Mouse (Mus musculus) intestine, embryonic 15.5 days (tissue): ENCODE measurements around the gene Col26a1. TPM values are rescaled to one million over a fixed set of nuclear protein-coding genes. Genes with fewer than 3 reads are reported as not detected.

Experiments used
- ATAC-seq: fragments of 200-750 bp; cut with Nextera tagmentation; 2 replicates; pipeline ENCODE4 v1.8.0; 2017; ENCODE audit warnings: moderate TSS enrichment, moderate library complexity
- H3K27ac ChIP-seq: fragments of 300-500 bp; sonication (generic); 2 replicates; pipeline ENCODE4 v1.5.1; 2015; ENCODE audit warnings: mild to moderate bottlenecking, inconsistent platforms
- H3K27me3 ChIP-seq: fragments of 300-500 bp; sonication (generic); replicated peaks from 2 replicates; pipeline ENCODE4 v1.6.1; 2015; ENCODE audit warnings: inconsistent platforms
- H3K36me3 ChIP-seq: fragments of 300-500 bp; sonication (generic); 2 replicates; pipeline ENCODE4 v1.6.1; 2015; ENCODE audit warnings: inconsistent platforms
- H3K4me1 ChIP-seq: fragments of 300-500 bp; sonication (generic); replicated peaks from 2 replicates; pipeline ENCODE4 v1.6.1; 2015; ENCODE audit warnings: inconsistent platforms
- H3K4me2 ChIP-seq: fragments of 300-500 bp; sonication (generic); replicated peaks from 2 replicates; pipeline ENCODE4 v1.6.1; 2015; ENCODE audit warnings: mild to moderate bottlenecking, inconsistent platforms
- H3K4me3 ChIP-seq: fragments of 300-500 bp; sonication (generic); replicated peaks from 2 replicates; pipeline ENCODE4 v1.5.1; 2015; ENCODE audit warnings: inconsistent platforms
- H3K9ac ChIP-seq: fragments of 300-500 bp; sonication (generic); 2 replicates; pipeline ENCODE4 v1.6.1; 2015; ENCODE audit warnings: inconsistent platforms
- H3K9me3 ChIP-seq: fragments of 300-500 bp; sonication (generic); 2 replicates; pipeline ENCODE4 v1.6.1; 2016; ENCODE audit warnings: inconsistent platforms
- WGBS: fragments of 180-500 bp; shearing (Covaris S2); methylation state at CpG from one replicate; pipeline ENCODE4 v1.1.7; 2015; 5-methylcytosine and 5-hydroxymethylcytosine counted together
- polyA plus RNA-seq: library from polyadenylated mRNA; unstranded; fragments of >200 nt; fragmentation: Nextera tagmentation; extraction: Ambion mirVana; gene quantifications from 2 replicates; pipeline ENCODE4 v1.2.1, GENCODE M21; 2015

Col26a1 gene
- polyA plus RNA-seq, 1 experiment from 2014 or later, result 10.8 TPM

GRCm38 (mm10) chr5:136872417-136872816 is 10.6 kb downstream of the Col26a1 start:
- no peak for ATAC-seq
- Histone ChIP-seq H3K27ac (no peak overlapping the region), H3K9me3 (no peaks in the 10 kb centered on the region), H3K27me3 (no peaks in the 10 kb centered on the region), H3K4me3 (no peak overlapping the region), H3K36me3 (no peaks in the 10 kb centered on the region), H3K4me2 (no peak overlapping the region), H3K4me1 (peaks cover 5% of the 10 kb centered on the region; the same call in 1 of the 2 replicates), H3K9ac (no peak overlapping the region)
- 84% methylated on average over 8 of the region's 8 CpGs for WGBS

GRCm38 (mm10) chr5:136869451-136870114 is 13.4 kb downstream of the Col26a1 start:
- Histone ChIP-seq H3K9ac (no peak overlapping the region), H3K4me2 (no peak overlapping the region), H3K4me1 (peaks cover 5% of the 10 kb centered on the region; the same call in 1 of the 2 replicates), H3K27ac (peak overlapping the region; percentile 40; the same call in 1 of the 2 replicates), H3K4me3 (no peak overlapping the region), H3K27me3 (no peaks in the 10 kb centered on the region), H3K36me3 (no peaks in the 10 kb centered on the region), H3K9me3 (no peaks in the 10 kb centered on the region)
- ATAC-seq, result no peak
- WGBS, result 52% methylated on average over 10 of the region's 10 CpGs

DNA sequence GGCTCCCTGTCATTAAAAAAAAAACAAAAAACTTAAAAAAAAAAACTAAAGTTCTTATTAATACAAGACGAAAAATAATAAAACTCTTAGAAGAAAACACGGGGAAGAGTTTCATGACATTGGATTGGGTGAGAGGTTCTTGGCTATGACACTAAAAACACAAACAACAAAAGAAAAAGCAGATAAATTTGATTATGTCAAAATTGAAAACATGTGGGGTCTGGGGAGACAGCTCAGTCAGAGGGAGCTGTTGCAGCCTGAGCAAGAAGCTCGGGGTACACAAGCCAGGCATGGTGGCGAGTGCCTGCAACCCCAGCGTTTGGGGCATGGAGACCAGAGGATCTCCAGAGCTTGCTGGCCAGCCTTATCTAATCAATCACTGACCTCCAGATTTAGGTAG is 15.3 kb downstream of the Col26a1 start:
- Histone ChIP-seq H3K27ac (no peak overlapping the region), H3K4me2 (no peak overlapping the region), H3K4me1 (peaks cover 11% of the 10 kb centered on the region), H3K36me3 (no peaks in the 10 kb centered on the region), H3K9me3 (no peaks in the 10 kb centered on the region), H3K9ac (no peak overlapping the region), H3K4me3 (no peak overlapping the region), H3K27me3 (no peaks in the 10 kb centered on the region)
- WGBS, result 71% methylated on average over 5 of the region's 5 CpGs
- ATAC-seq, result no peak

DNA sequence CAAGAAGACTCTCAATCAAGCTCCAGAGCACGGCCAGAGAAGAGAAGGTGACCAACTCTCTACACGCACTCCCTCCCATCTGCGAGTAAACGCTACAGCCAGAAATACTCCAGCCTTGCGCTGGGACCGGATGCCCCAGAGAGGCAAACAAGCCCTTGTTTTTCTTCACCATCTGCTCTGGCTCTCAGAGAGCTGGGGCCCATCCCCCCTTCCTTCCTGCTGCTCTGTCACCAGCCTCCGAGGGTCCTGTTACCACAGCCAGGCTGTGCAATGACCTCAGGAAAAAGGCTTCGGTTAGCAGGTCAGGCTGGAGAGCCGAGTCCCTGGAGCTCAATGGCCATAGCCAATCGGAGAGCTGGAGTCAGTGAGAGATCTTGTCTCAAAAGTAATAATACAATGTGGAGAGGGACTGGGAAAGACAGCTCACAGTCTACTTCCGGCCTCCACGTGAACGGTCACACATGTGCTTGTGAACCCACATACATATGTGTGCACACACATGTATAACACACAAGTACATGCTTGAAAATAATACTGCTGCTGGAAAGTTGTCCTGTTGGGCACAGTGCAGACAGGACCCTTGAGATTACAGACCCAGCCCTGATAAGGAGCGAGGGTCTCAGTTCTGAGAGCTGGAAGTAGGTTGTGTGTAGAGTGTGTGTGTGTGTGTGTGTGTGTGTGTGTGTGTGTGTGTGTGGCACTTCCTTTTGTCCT is 18.9 kb downstream of the Col26a1 start:
- H3K27ac ChIP-seq, result peak overlapping the region; percentile 85
- peaks cover 7% of the 10 kb centered on the region for H3K4me1 ChIP-seq
- no peaks in the 10 kb centered on the region for H3K27me3 ChIP-seq
- H3K36me3 ChIP-seq, result no peaks in the 10 kb centered on the region
- ATAC-seq, result peak; percentile 89
- H3K4me2 ChIP-seq, result peak overlapping the region; percentile 40
- WGBS, result 17% methylated on average over 14 of the region's 14 CpGs
- no peak overlapping the region for H3K4me3 ChIP-seq
- no peaks in the 10 kb centered on the region for H3K9me3 ChIP-seq
- no peak overlapping the region for H3K9ac ChIP-seq

DNA sequence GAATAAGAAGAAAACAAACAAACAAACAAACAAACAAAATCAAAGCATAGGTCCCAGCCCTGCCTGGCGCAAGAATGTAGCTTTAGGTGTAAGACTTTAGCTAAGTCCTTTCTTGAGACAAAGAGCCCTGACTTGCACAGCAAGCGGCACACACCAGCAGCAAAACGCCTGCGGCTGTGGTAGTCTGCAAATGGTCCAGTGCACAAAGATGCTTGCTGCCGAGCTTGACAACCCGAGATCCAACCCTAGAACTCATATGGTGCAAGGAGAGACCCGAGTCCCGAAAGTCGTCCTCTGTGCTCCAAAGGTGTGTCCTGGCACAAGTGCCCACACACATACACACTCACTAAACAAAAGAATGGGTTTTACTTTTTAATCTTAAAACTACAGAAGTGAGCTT is 19.7 kb downstream of the Col26a1 start:
- H3K27me3 ChIP-seq, result no peaks in the 10 kb centered on the region
- H3K36me3 ChIP-seq, result no peaks in the 10 kb centered on the region
- peaks cover 7% of the 10 kb centered on the region for H3K4me1 ChIP-seq
- no peak for ATAC-seq
- 51% methylated on average over 9 of the region's 9 CpGs for WGBS
- H3K4me3 ChIP-seq, result no peak overlapping the region
- H3K9me3 ChIP-seq, result no peaks in the 10 kb centered on the region
- no peak overlapping the region for H3K9ac ChIP-seq
- no peak overlapping the region for H3K4me2 ChIP-seq
- H3K27ac ChIP-seq, result peak overlapping the region; percentile 85

DNA sequence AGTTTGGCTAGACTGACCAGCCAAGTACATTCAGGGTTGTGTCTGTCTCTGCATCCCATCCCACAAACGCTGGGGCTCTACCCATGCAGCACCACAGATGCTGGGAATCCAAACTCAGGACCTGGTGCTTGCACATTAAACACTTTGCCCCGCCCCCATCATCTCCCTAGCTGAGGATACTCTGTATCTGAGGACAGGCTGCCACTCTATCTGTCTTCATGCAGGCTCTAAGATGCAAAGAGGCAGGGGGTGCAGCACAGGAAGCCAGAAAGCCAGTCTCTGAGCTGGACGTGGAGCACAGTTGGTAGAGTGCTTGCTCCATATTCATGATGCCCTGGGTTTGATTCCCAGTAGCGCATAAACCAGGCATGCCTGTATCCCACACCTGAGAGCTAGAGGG is 20.2 kb downstream of the Col26a1 start:
- WGBS, result 57% methylated on average over 4 of the region's 4 CpGs
- Histone ChIP-seq H3K4me3 (no peak overlapping the region), H3K27me3 (no peaks in the 10 kb centered on the region), H3K4me1 (peaks cover 7% of the 10 kb centered on the region), H3K36me3 (no peaks in the 10 kb centered on the region), H3K4me2 (no peak overlapping the region), H3K27ac (peak overlapping the region; percentile 85; the same call in 1 of the 2 replicates), H3K9ac (no peak overlapping the region), H3K9me3 (no peaks in the 10 kb centered on the region)
- no peak for ATAC-seq

DNA sequence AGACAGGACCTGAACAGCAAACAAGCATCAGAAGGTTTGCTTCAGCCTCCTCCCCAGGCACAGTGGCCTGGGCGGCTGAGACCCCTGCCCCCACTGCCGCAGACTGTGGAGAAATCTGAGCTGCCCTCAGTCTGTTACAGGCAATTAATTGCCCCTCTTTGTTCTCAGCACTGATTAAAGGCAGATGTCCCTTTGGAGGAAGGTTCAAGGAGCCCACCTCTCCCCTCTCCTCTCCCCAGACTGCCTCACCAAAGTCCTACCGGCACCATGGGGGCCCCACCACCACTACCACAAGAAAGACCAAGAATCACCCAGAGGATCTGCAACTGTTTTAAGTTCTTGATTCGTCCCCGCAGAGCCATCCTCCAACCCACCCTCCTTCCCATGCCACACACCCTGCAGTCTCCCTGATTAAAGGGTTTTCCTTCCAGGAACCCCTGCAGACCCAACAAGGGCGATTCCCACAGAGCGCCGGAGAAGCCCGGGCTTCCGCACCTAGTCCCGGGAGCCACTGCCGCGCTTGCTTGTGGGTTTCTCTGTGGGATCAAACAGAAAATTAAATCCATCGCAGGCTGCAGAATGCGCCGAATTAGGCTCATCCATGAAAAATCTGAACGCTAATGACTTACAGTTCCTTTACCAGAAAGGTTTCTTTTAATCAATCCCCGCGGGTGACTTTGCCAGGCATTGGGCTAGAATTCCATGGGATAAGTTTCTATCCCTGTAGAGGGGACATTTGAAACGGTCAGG is 21.6 kb downstream of the Col26a1 start:
- H3K9ac ChIP-seq, result no peak overlapping the region
- peak overlapping the region; percentile 30; the same call in 1 of the 2 replicates for H3K4me2 ChIP-seq
- H3K27ac ChIP-seq, result no peak overlapping the region
- WGBS, result 14% methylated on average over 20 of the region's 20 CpGs
- H3K9me3 ChIP-seq, result no peaks in the 10 kb centered on the region
- H3K4me1 ChIP-seq, result peaks cover 7% of the 10 kb centered on the region
- no peak overlapping the region for H3K4me3 ChIP-seq
- no peaks in the 10 kb centered on the region for H3K36me3 ChIP-seq
- ATAC-seq, result no peak
- no peaks in the 10 kb centered on the region for H3K27me3 ChIP-seq

DNA sequence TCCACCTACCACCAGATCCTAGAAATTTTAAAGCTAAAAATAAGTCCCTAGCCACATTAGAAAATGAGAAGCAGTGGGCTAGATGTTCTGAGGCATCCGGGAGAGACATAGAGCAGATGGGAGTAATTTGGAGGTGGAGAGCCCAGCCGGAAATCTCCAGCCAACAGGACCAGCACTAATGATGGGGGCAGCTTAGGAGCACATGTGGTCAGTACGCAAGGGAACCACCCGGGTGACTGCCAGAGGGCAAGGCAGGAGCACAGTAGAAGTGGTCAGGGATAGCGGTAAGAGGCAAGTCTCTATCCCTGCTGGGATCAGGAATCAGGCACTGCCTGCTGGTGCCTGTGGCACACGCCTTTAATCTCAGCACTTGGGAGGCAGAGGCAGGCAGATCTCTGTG is 32.3 kb downstream of the Col26a1 start:
- H3K9me3 ChIP-seq, result no peaks in the 10 kb centered on the region
- no peaks in the 10 kb centered on the region for H3K36me3 ChIP-seq
- no peak overlapping the region for H3K9ac ChIP-seq
- H3K27ac ChIP-seq, result no peak overlapping the region
- WGBS, result 96% methylated on average over 6 of the region's 6 CpGs
- no peak overlapping the region for H3K4me3 ChIP-seq
- H3K27me3 ChIP-seq, result no peaks in the 10 kb centered on the region
- ATAC-seq, result no peak
- no peak overlapping the region for H3K4me2 ChIP-seq
- H3K4me1 ChIP-seq, result no peaks in the 10 kb centered on the region

DNA sequence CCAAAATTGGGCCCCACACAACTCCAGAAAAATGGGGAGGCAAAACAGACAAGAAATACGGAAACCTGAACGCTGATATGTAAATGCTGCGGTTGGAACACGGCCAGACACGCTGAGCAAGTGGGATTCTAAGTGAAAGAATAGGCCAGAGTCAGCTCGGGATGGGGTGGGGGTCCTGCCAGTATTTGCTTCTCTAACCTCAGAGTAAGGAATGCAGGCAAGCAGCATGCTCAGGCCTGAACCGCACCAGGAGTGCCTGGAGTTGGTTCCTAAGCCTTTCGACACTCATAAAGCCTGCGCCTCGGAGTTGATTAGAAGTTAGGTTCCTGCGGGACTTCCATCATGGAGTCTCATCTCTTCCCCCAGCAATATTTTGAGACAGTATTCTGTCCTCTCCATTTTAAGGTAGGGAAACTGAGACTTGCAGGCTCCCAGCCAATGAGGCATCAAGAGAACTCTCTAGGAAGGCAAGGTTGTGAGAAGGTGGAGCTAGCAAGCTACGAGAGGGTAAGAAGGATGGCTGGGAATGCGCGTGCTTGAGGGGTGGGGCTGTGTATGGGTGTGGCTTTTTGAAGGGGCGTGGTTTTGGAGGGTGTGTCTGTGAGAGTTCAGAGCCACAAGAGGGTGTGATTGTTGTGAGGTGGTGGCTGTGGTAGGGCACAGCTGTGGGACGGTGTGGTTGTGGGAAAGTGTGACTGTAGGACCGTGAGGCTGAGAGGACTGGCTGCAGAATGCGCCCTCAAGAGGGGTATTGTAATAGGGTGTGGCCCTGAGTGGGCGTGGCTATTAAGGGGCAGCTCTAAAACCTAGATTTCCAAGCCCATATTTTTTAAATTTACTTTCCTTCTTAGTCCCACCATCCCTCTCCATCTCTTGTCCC is 36.4 kb downstream of the Col26a1 start:
- no peaks in the 10 kb centered on the region for H3K4me1 ChIP-seq
- H3K9ac ChIP-seq, result no peak overlapping the region
- no peaks in the 10 kb centered on the region for H3K36me3 ChIP-seq
- no peak overlapping the region for H3K27ac ChIP-seq
- H3K9me3 ChIP-seq, result no peaks in the 10 kb centered on the region
- H3K4me2 ChIP-seq, result no peak overlapping the region
- no peaks in the 10 kb centered on the region for H3K27me3 ChIP-seq
- no peak overlapping the region for H3K4me3 ChIP-seq
- ATAC-seq, result no peak
- WGBS, result 82% methylated on average over 19 of the region's 19 CpGs

DNA sequence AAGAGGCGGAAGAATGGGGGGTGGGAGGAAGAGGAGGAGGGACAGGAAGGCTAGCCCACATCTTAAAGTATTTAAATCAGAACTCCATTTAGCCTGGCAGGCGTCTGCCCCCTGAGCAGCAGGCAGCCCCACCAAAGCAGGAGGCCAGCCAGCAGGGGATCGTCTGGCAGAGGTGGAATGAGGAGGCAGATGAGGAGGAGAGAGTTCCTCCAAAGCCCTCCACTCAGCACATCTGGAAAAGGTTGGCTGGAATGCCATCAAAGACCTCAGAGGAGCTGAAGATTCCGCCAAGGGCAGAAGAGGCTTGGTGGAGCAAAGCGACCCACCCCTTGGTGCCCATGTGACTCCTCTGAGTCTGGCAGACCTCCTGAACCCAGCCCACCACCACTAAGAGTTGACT is 39.1 kb downstream of the Col26a1 start:
- Histone ChIP-seq H3K4me3 (no peak overlapping the region), H3K27ac (no peak overlapping the region), H3K36me3 (no peaks in the 10 kb centered on the region), H3K4me2 (no peak overlapping the region), H3K27me3 (no peaks in the 10 kb centered on the region), H3K4me1 (no peaks in the 10 kb centered on the region), H3K9me3 (no peaks in the 10 kb centered on the region), H3K9ac (no peak overlapping the region)
- WGBS, result 64% methylated on average over 5 of the region's 5 CpGs
- ATAC-seq, result no peak

GRCm38 (mm10) chr5:136840036-136840435 is 43.0 kb downstream of the Col26a1 start:
- Histone ChIP-seq H3K4me1 (no peaks in the 10 kb centered on the region), H3K9me3 (no peaks in the 10 kb centered on the region), H3K27me3 (no peaks in the 10 kb centered on the region), H3K27ac (no peak overlapping the region), H3K4me3 (no peak overlapping the region), H3K4me2 (no peak overlapping the region), H3K9ac (no peak overlapping the region), H3K36me3 (no peaks in the 10 kb centered on the region)
- WGBS, result 11% methylated on average over 8 of the region's 8 CpGs
- ATAC-seq, result no peak

- 80% methylated on average over 3 of the region's 3 CpGs for WGBS
- H3K27me3 ChIP-seq, result no peaks in the 10 kb centered on the region
- no peaks in the 10 kb centered on the region for H3K4me1 ChIP-seq
- no peak overlapping the region for H3K27ac ChIP-seq
- no peaks in the 10 kb centered on the region for H3K36me3 ChIP-seq
- H3K4me2 ChIP-seq, result no peak overlapping the region
- H3K4me3 ChIP-seq, result no peak overlapping the region
- ATAC-seq, result no peak
- no peaks in the 10 kb centered on the region for H3K9me3 ChIP-seq
- no peak overlapping the region for H3K9ac ChIP-seq
Observed at GRCm38 (mm10) chr5:136833053-136833452, 50.0 kb downstream of the Col26a1 start.
